Mouse (Mus musculus) forebrain, embryonic 10.5 days (tissue): Measurements from ENCODE around the gene Plcb1. TPM values are rescaled to one million over a fixed set of nuclear protein-coding genes. Genes with fewer than 3 reads are reported as not detected.

Experiments
- DNase-seq: peaks from one replicate; pipeline ENCODE4 v3.0.0-alpha.2; 2017; ENCODE audit warnings: low spot score; ENCODE audit errors: extremely low spot score
- H3K27ac ChIP-seq: fragments of 300-500 bp; sonication (generic); 2 replicates; pipeline ENCODE4 v1.5.1; 2016; ENCODE audit warnings: mild to moderate bottlenecking
- H3K27me3 ChIP-seq: fragments of 300-500 bp; sonication (generic); 2 replicates; pipeline ENCODE4 v1.6.1; 2016; ENCODE audit warnings: mild to moderate bottlenecking; ENCODE audit not compliant: poor library complexity, severe bottlenecking
- H3K36me3 ChIP-seq: fragments of 300-500 bp; sonication (generic); replicated peaks from 2 replicates; pipeline ENCODE4 v1.6.1; 2016; ENCODE audit warnings: mild to moderate bottlenecking, moderate library complexity
- H3K4me1 ChIP-seq: fragments of 300-500 bp; sonication (generic); 2 replicates; pipeline ENCODE4 v1.6.1; 2016
- H3K4me3 ChIP-seq: fragments of 300-500 bp; sonication (generic); 2 replicates; pipeline ENCODE4 v1.5.1; 2016; ENCODE audit warnings: mild to moderate bottlenecking, moderate library complexity
- H3K9me3 ChIP-seq: fragments of 300-500 bp; sonication (generic); 2 replicates; pipeline ENCODE4 v1.6.1; 2016; ENCODE audit warnings: mild to moderate bottlenecking, moderate library complexity
- WGBS: fragments of 180-500 bp; shearing (Covaris S2); methylation state at CpG from one replicate; pipeline ENCODE4 v1.1.7; 2016; 5-methylcytosine and 5-hydroxymethylcytosine counted together
- polyA plus RNA-seq: library from polyadenylated mRNA; unstranded; fragments of >200 nt; fragmentation: Nextera tagmentation; extraction: Ambion mirVana; gene quantifications from 2 replicates; pipeline ENCODE4 v1.2.1, GENCODE M21; 2016

Plcb1 gene
- polyA plus RNA-seq, 1 experiment from 2014 or later, result 4.2 TPM

GRCm38 (mm10) chr2:134930961-134931360 is 145.1 kb downstream of the Plcb1 start:
- WGBS, result 76% methylated on average over 4 of the region's 4 CpGs
- DNase-seq, result no peak

GRCm38 (mm10) chr2:134931756-134932421 is 146.0 kb downstream of the Plcb1 start:
- WGBS, result 92% methylated on average over 5 of the region's 5 CpGs
- no peaks in the 10 kb centered on the region for H3K9me3 ChIP-seq
- no peaks in the 10 kb centered on the region for H3K36me3 ChIP-seq
- H3K4me3 ChIP-seq, result no peak overlapping the region
- H3K4me1 ChIP-seq, result peaks cover 39% of the 10 kb centered on the region
- DNase-seq, result no peak
- no peaks in the 10 kb centered on the region for H3K27me3 ChIP-seq
- H3K27ac ChIP-seq, result no peak overlapping the region

More at GRCm38 (mm10) chr2:134930961-134931360, 145.1 kb downstream of the Plcb1 start:
- Histone ChIP-seq H3K4me1 (peaks cover 46% of the 10 kb centered on the region), H3K36me3 (no peaks in the 10 kb centered on the region), H3K27ac (no peak overlapping the region), H3K9me3 (no peaks in the 10 kb centered on the region), H3K4me3 (no peak overlapping the region), H3K27me3 (no peaks in the 10 kb centered on the region)

GRCm38 (mm10) chr2:134935469-134935868 is 149.6 kb downstream of the Plcb1 start:
- Histone ChIP-seq H3K36me3 (no peaks in the 10 kb centered on the region), H3K27ac (no peak overlapping the region), H3K4me3 (no peak overlapping the region), H3K4me1 (peaks cover 15% of the 10 kb centered on the region), H3K9me3 (no peaks in the 10 kb centered on the region), H3K27me3 (no peaks in the 10 kb centered on the region)
- 93% methylated on average over 2 of the region's 2 CpGs for WGBS
- no peak for DNase-seq

GRCm38 (mm10) chr2:134935970-134936649 is 150.2 kb downstream of the Plcb1 start:
- Histone ChIP-seq H3K4me3 (no peak overlapping the region), H3K9me3 (no peaks in the 10 kb centered on the region), H3K36me3 (no peaks in the 10 kb centered on the region), H3K27ac (no peak overlapping the region), H3K4me1 (peaks cover 9% of the 10 kb centered on the region), H3K27me3 (no peaks in the 10 kb centered on the region)
- no peak for DNase-seq
- 92% methylated on average over 6 of the region's 6 CpGs for WGBS

GRCm38 (mm10) chr2:134937666-134938065 is 151.8 kb downstream of the Plcb1 start:
- WGBS, result 26% methylated on average over 1 of the region's 1 CpGs
- no peak for DNase-seq
- Histone ChIP-seq H3K27me3 (no peaks in the 10 kb centered on the region), H3K4me1 (peaks cover 5% of the 10 kb centered on the region), H3K4me3 (no peak overlapping the region), H3K27ac (no peak overlapping the region), H3K9me3 (no peaks in the 10 kb centered on the region), H3K36me3 (no peaks in the 10 kb centered on the region)

GRCm38 (mm10) chr2:134942039-134942438 is 156.2 kb downstream of the Plcb1 start:
- H3K4me3 ChIP-seq, result no peak overlapping the region
- H3K27me3 ChIP-seq, result no peaks in the 10 kb centered on the region
- no peaks in the 10 kb centered on the region for H3K36me3 ChIP-seq
- no peaks in the 10 kb centered on the region for H3K9me3 ChIP-seq
- WGBS, result 74% methylated on average over 4 of the region's 4 CpGs
- no peak overlapping the region for H3K27ac ChIP-seq
- peaks cover 6% of the 10 kb centered on the region for H3K4me1 ChIP-seq
- no peak for DNase-seq

GRCm38 (mm10) chr2:134942919-134943318 is 157.1 kb downstream of the Plcb1 start:
- Histone ChIP-seq H3K36me3 (no peaks in the 10 kb centered on the region), H3K4me1 (peaks cover 6% of the 10 kb centered on the region), H3K9me3 (no peaks in the 10 kb centered on the region), H3K27ac (no peak overlapping the region), H3K27me3 (no peaks in the 10 kb centered on the region), H3K4me3 (no peak overlapping the region)
- 18% methylated on average over 2 of the region's 2 CpGs for WGBS
- DNase-seq, result no peak

- Histone ChIP-seq H3K27me3 (no peaks in the 10 kb centered on the region), H3K4me1 (peaks cover 6% of the 10 kb centered on the region), H3K4me3 (no peak overlapping the region), H3K27ac (no peak overlapping the region), H3K36me3 (no peaks in the 10 kb centered on the region), H3K9me3 (no peaks in the 10 kb centered on the region)
- no peak for DNase-seq
- 84% methylated on average over 8 of the region's 8 CpGs for WGBS
Measured at GRCm38 (mm10) chr2:134946331-134946730, 160.5 kb downstream of the Plcb1 start.

GRCm38 (mm10) chr2:134946911-134947310 is 161.0 kb downstream of the Plcb1 start:
- no peaks in the 10 kb centered on the region for H3K9me3 ChIP-seq
- DNase-seq, result no peak
- H3K36me3 ChIP-seq, result no peaks in the 10 kb centered on the region
- H3K27me3 ChIP-seq, result no peaks in the 10 kb centered on the region
- 95% methylated on average over 1 of the region's 1 CpGs for WGBS
- no peak overlapping the region for H3K27ac ChIP-seq
- no peak overlapping the region for H3K4me3 ChIP-seq
- H3K4me1 ChIP-seq, result peaks cover 6% of the 10 kb centered on the region

GRCm38 (mm10) chr2:134952088-134952487 is 166.2 kb downstream of the Plcb1 start:
- 90% methylated on average over 5 of the region's 5 CpGs for WGBS
- DNase-seq, result no peak
- H3K27ac ChIP-seq, result no peak overlapping the region
- no peaks in the 10 kb centered on the region for H3K27me3 ChIP-seq
- H3K4me3 ChIP-seq, result no peak overlapping the region
- H3K36me3 ChIP-seq, result no peaks in the 10 kb centered on the region
- no peaks in the 10 kb centered on the region for H3K4me1 ChIP-seq
- H3K9me3 ChIP-seq, result no peaks in the 10 kb centered on the region

- no peaks in the 10 kb centered on the region for H3K27me3 ChIP-seq
- 91% methylated on average over 4 of the region's 4 CpGs for WGBS
- H3K36me3 ChIP-seq, result no peaks in the 10 kb centered on the region
- no peak overlapping the region for H3K4me3 ChIP-seq
- no peaks in the 10 kb centered on the region for H3K9me3 ChIP-seq
- H3K27ac ChIP-seq, result no peak overlapping the region
- no peaks in the 10 kb centered on the region for H3K4me1 ChIP-seq
- no peak for DNase-seq
Measured at GRCm38 (mm10) chr2:134956436-134956835, 170.6 kb downstream of the Plcb1 start.

- H3K27ac ChIP-seq, result no peak overlapping the region
- H3K4me3 ChIP-seq, result no peak overlapping the region
- 86% methylated on average over 4 of the region's 4 CpGs for WGBS
- H3K36me3 ChIP-seq, result no peaks in the 10 kb centered on the region
- no peaks in the 10 kb centered on the region for H3K27me3 ChIP-seq
- H3K4me1 ChIP-seq, result no peaks in the 10 kb centered on the region
- no peak for DNase-seq
- H3K9me3 ChIP-seq, result no peaks in the 10 kb centered on the region
Measured at GRCm38 (mm10) chr2:134966131-134966530, 180.3 kb downstream of the Plcb1 start.

GRCm38 (mm10) chr2:134968380-134968779 is 182.5 kb downstream of the Plcb1 start:
- no peak for DNase-seq
- 96% methylated on average over 3 of the region's 3 CpGs for WGBS
- Histone ChIP-seq H3K27ac (no peak overlapping the region), H3K27me3 (no peaks in the 10 kb centered on the region), H3K4me3 (no peak overlapping the region), H3K4me1 (no peaks in the 10 kb centered on the region), H3K36me3 (no peaks in the 10 kb centered on the region), H3K9me3 (no peaks in the 10 kb centered on the region)
